Mouse (Mus musculus) bone marrow macrophage, adult 2 months (primary cell): ENCODE measurements around the gene Fkbp1b.

Experiments used
- CTCF ChIP-seq: IDR thresholded peaks from 2 replicates; pipeline ENCODE4 v1.5.1; 2012; ENCODE audit warnings: low read depth, mild to moderate bottlenecking, low read length, moderate library complexity
- POLR2A ChIP-seq: IDR thresholded peaks from 2 replicates; pipeline ENCODE4 v1.6.1; 2012; ENCODE audit warnings: mild to moderate bottlenecking, low read depth, low read length, borderline replicate concordance

GRCm38 (mm10) chr12:4817361-4818101, 23.9 kb downstream of the Fkbp1b start, which contains the start of gene Sf3b6:
- TF ChIP-seq CTCF (no peak), POLR2A (no peak)
